Mouse (Mus musculus) lung, postnatal 0 days (tissue): ENCODE measurements around the gene Ccdc57. TPM values are rescaled to one million over a fixed set of nuclear protein-coding genes. Genes with fewer than 3 reads are reported as not detected.

Source experiments
- ATAC-seq: fragments of 200-750 bp; cut with Nextera tagmentation; 2 replicates; pipeline ENCODE4 v1.8.0; 2017; ENCODE audit warnings: moderate library complexity
- DNase-seq: peaks from one replicate; pipeline ENCODE4 v3.0.0-alpha.2; 2016; ENCODE audit warnings: low spot score
- H3K27ac ChIP-seq: fragments of 300-500 bp; sonication (generic); 2 replicates; pipeline ENCODE4 v1.5.1; 2014; ENCODE audit warnings: antibody characterized with exemption, mild to moderate bottlenecking, low read length, mixed read lengths
- H3K27me3 ChIP-seq: fragments of 300-500 bp; sonication (generic); replicated peaks from 2 replicates; pipeline ENCODE4 v1.6.1; 2014; ENCODE audit warnings: low read length, mixed read lengths; ENCODE audit not compliant: insufficient read depth
- H3K36me3 ChIP-seq: fragments of 300-500 bp; sonication (generic); 2 replicates; pipeline ENCODE4 v1.6.1; 2014; ENCODE audit warnings: low read length, mixed read lengths; ENCODE audit not compliant: insufficient read depth
- H3K4me1 ChIP-seq: fragments of 300-500 bp; sonication (generic); 2 replicates; pipeline ENCODE4 v1.6.1; 2014; ENCODE audit warnings: antibody characterized with exemption, low read depth, low read length, mixed read lengths; ENCODE audit not compliant: insufficient read depth
- H3K4me2 ChIP-seq: fragments of 300-500 bp; sonication (generic); replicated peaks from 2 replicates; pipeline ENCODE4 v1.6.1; 2014; ENCODE audit warnings: low read depth, mild to moderate bottlenecking, low read length, moderate library complexity, mixed read lengths
- H3K4me3 ChIP-seq: fragments of 300-500 bp; sonication (generic); 2 replicates; pipeline ENCODE4 v1.5.1; 2014; ENCODE audit warnings: low read depth, low read length
- H3K9ac ChIP-seq: fragments of 300-500 bp; sonication (generic); replicated peaks from 2 replicates; pipeline ENCODE4 v1.6.1; 2014; ENCODE audit warnings: low read depth, mild to moderate bottlenecking
- H3K9me3 ChIP-seq: fragments of 300-500 bp; sonication (generic); 2 replicates; pipeline ENCODE4 v1.6.1; 2016; ENCODE audit warnings: low read length, mixed read lengths
- CTCF ChIP-seq: IDR thresholded peaks from 2 replicates; pipeline ENCODE4 v1.5.1; 2016; ENCODE audit warnings: antibody characterized with exemption, mild to moderate bottlenecking
- EP300 ChIP-seq: IDR thresholded peaks from 2 replicates; pipeline ENCODE4 v1.6.1; 2016; ENCODE audit warnings: antibody characterized with exemption, mild to moderate bottlenecking, control low read depth
- WGBS: fragments of 180-500 bp; shearing (Covaris S2); extraction: QIAGEN DNeasy Blood & Tissue Kit; methylation state at CpG from one replicate; pipeline ENCODE4 v1.1.7; 2014; 5-methylcytosine and 5-hydroxymethylcytosine counted together
- polyA plus RNA-seq: library from polyadenylated mRNA; unstranded; fragments of >200 nt; fragmentation: Nextera tagmentation; extraction: Ambion mirVana; gene quantifications from 2 replicates; pipeline ENCODE4 v1.2.1, GENCODE M21; 2015

The Ccdc57 gene
- polyA plus RNA-seq, 1 experiment from 2014 or later, result 3.7 TPM

DNA sequence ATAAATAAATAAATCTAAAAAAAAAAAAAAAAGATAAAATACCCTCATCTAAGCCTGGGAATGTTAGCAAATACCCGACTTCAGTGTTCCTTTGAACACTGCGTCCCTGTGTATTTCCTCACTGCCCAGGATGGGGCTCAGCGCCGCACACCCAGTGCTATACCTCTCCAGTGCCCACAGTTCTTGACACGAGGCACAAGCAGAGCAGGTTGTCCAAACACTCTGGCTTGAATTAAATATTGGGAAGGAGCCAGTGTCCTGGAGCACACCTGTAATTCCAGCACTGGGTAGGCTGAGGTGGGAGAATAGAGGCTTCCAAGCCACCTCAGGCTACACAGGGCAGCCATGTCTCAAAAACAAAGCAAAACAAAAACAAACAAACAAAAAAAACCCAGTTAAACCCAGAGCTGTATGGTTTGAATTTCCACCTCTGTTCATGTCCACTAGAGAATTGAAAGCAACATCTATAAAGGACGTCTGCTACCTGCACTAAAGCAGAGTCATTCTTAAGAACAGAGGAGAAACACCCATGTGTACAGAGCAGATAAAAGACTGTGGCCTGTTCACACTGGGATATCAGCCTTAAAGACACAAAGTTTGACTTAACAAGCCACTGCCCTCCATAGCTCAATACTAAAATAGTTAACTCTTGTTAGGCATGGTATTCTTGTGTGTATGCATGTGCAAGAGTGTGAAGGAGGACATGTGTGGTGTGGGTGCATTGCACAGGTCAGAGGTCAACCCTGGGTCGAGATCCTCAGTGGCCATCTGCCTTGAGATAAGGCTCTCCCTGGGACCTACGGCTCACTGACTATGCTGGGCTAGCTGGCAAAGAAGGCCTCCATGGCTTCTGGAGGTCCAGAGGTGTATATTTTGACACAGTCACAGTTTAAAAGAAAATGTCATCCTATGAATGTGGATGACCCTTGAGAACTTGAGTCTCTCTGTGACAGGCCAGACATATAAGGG is 32.1 kb downstream of the Ccdc57 start:
- peak; percentile 65 for DNase-seq
- peak; percentile 37 for ATAC-seq
- Histone ChIP-seq H3K27me3 (no peaks in the 10 kb centered on the region), H3K9ac (no peak overlapping the region), H3K4me1 (no peaks in the 10 kb centered on the region; the same call in 1 of the 2 replicates), H3K27ac (no peak overlapping the region; the same call in 1 of the 2 replicates), H3K9me3 (no peaks in the 10 kb centered on the region), H3K4me2 (no peak overlapping the region), H3K36me3 (no peaks in the 10 kb centered on the region), H3K4me3 (no peak overlapping the region)
- 56% methylated on average over 8 of the region's 8 CpGs for WGBS
- peak; percentile 29; the same call in 1 of the 2 replicates for TF ChIP-seq EP300
- no peak for TF ChIP-seq CTCF

DNA sequence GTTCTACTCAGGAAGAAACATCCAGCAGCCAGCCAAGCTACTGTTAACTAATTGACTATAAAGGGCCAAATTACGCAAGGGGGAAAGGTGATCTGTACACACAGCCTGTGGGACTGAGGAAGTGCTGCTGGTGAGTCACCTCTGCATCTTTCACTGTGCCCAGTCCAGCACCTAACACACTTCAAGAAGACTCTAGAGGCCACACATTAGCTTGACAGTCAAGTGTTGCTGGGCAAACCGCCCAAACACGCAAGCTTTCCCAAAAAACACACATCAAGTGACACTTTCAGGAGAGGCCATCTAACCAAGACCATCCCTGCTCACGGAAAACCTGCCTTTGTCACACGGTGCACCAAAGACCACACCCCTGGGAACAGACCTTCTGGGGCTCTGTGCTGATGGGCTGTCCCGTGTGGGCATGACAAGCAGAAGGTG is 34.5 kb downstream of the Ccdc57 start:
- peak overlapping the region; percentile 80; the same call in 1 of the 2 replicates for H3K27ac ChIP-seq
- no peaks in the 10 kb centered on the region for H3K27me3 ChIP-seq
- H3K4me2 ChIP-seq, result no peak overlapping the region
- TF ChIP-seq CTCF (no peak), EP300 (peak; percentile 79)
- no peaks in the 10 kb centered on the region for H3K9me3 ChIP-seq
- H3K9ac ChIP-seq, result no peak overlapping the region
- ATAC-seq, result peak; percentile 94
- no peak overlapping the region for H3K4me3 ChIP-seq
- no peaks in the 10 kb centered on the region for H3K36me3 ChIP-seq
- H3K4me1 ChIP-seq, result no peaks in the 10 kb centered on the region; the same call in 1 of the 2 replicates
- DNase-seq, result peak; percentile 93
- 59% methylated on average over 6 of the region's 6 CpGs for WGBS

GRCm38 (mm10) chr11:120895441-120895840 is 37.2 kb downstream of the Ccdc57 start:
- DNase-seq (no peak), ATAC-seq (no peak)
- no peak overlapping the region for H3K27ac ChIP-seq
- no peaks in the 10 kb centered on the region for H3K4me1 ChIP-seq
- no peak overlapping the region for H3K9ac ChIP-seq
- TF ChIP-seq EP300 (no peak), CTCF (no peak)
- H3K4me3 ChIP-seq, result no peak overlapping the region
- 89% methylated on average over 6 of the region's 6 CpGs for WGBS
- H3K9me3 ChIP-seq, result no peaks in the 10 kb centered on the region
- no peaks in the 10 kb centered on the region for H3K27me3 ChIP-seq
- H3K4me2 ChIP-seq, result no peak overlapping the region
- no peaks in the 10 kb centered on the region for H3K36me3 ChIP-seq

- 83% methylated on average over 8 of the region's 8 CpGs for WGBS
- TF ChIP-seq CTCF (peak; percentile 31), EP300 (no peak)
- DNase-seq (no peak), ATAC-seq (no peak)
- Histone ChIP-seq H3K4me1 (peaks cover 3% of the 10 kb centered on the region; the same call in 1 of the 2 replicates), H3K27me3 (no peaks in the 10 kb centered on the region), H3K4me3 (no peak overlapping the region), H3K9ac (no peak overlapping the region), H3K9me3 (no peaks in the 10 kb centered on the region), H3K36me3 (no peaks in the 10 kb centered on the region), H3K27ac (no peak overlapping the region), H3K4me2 (no peak overlapping the region)
Observed at GRCm38 (mm10) chr11:120894397-120894796, 38.3 kb downstream of the Ccdc57 start.

DNA sequence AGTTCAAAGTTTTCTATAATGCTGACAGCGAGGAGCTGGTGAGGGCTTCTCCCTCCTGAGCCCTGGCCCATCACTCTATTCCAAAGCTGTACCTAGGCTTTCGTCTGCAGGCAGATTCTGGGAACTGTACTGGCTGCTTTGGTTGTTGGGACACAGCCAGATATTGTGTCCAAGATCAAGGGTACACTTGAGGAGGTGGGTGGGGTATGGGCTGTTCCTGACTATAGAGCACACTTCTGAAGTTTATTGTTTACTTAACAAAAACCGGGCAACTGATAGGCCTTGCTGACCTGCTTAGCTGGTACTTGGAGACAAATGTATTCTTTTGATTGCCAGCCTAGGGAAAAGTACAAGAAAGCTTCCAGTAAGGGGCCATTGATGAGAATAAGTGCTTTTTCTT is 43.5 kb downstream of the Ccdc57 start:
- WGBS, result 29% methylated on average over 3 of the region's 3 CpGs
- DNase-seq, result peak; percentile 90
- Histone ChIP-seq H3K36me3 (no peaks in the 10 kb centered on the region), H3K4me3 (no peak overlapping the region), H3K27ac (peak overlapping the region; percentile 68), H3K9ac (no peak overlapping the region), H3K27me3 (no peaks in the 10 kb centered on the region), H3K9me3 (no peaks in the 10 kb centered on the region), H3K4me2 (no peak overlapping the region), H3K4me1 (peaks cover 3% of the 10 kb centered on the region; the same call in 1 of the 2 replicates)
- ATAC-seq, result peak; percentile 93
- TF ChIP-seq EP300 (peak; percentile 92), CTCF (no peak)

- no peak overlapping the region for H3K9ac ChIP-seq
- H3K27me3 ChIP-seq, result no peaks in the 10 kb centered on the region
- ATAC-seq, result peak; percentile 12
- H3K27ac ChIP-seq, result peak overlapping the region; percentile 60
- H3K9me3 ChIP-seq, result no peaks in the 10 kb centered on the region
- peaks cover 3% of the 10 kb centered on the region; the same call in 1 of the 2 replicates for H3K4me1 ChIP-seq
- no peak overlapping the region for H3K4me3 ChIP-seq
- WGBS, result 46% methylated on average over 5 of the region's 5 CpGs
- TF ChIP-seq CTCF (no peak), EP300 (no peak)
- H3K36me3 ChIP-seq, result no peaks in the 10 kb centered on the region
- no peak overlapping the region for H3K4me2 ChIP-seq
- no peak for DNase-seq
Observed at GRCm38 (mm10) chr11:120888718-120889117, 44.0 kb downstream of the Ccdc57 start.
